Mouse (Mus musculus): ENCODE measurements around the gene Lefty2.
"Not testable (repeated sequence)": the region's sequence is repeated elsewhere in the genome, so short reads cannot be mapped to it uniquely, and the experiment has no call there.

Gene Lefty2

DNA sequence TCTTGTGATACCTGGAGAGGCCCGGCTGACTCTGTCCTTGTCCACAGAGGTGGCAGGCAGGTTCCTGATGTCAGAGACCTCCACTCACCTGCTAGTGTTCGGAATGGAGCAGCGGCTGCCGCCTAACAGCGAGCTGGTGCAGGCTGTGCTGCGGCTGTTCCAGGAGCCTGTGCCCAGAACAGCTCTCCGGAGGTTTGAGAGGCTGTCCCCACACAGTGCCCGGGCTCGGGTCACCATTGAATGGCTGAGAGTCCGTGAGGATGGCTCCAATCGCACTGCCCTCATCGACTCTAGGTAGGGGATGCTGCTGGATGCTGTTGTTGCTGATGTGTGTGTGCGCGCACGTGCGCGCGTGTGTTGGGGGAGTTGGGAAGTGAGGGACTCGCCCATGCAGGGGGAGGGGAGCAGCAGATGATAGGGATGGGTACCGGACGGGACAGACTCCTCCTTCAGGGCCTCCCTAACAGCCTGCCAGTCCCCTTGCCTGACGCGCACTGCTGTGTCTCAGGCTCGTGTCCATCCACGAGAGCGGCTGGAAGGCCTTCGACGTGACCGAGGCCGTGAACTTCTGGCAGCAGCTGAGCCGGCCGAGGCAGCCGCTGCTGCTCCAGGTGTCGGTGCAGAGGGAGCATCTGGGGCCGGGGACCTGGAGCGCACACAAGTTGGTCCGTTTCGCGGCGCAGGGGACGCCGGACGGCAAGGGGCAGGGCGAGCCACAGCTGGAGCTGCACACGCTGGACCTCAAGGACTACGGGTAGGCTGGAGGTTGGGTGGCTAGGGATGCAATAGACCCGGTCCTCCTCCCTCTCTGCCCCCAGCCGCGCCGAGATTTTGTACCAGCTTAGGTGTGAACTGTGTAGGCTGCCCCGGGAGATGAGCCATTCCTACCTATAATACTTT, 1.4 kb downstream of the Lefty2 start:
- in situ Hi-C loops (cut with MboI, MseI): not testable (repeated sequence)

DNA sequence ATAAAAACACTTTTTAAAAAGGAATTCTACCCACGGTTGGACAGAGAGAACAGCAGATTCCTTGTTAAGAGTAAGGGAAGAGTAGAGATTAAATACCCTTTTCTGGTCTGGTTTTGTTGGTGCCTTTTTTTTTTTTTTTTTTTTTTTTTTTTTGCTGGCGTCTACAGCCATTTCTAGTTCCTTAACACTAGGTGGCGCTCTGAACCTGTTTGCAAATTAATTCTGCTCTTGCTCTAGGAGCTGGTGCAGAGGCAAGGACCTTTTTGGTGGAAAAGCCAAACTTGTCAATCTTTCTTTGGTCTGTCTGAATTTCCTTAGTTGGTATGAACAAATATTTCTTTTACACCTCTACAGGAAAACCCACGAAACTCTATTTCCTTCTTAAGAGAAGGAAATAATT, 8.2 kb downstream of the Lefty2 start:
- in situ Hi-C loops (cut with MboI, MseI): loop anchor here in 1 of 2 experiments (25.0 kb wide), 1 partner anchor 1611 kb away; the partner anchor contains the start of gene Capn2

DNA sequence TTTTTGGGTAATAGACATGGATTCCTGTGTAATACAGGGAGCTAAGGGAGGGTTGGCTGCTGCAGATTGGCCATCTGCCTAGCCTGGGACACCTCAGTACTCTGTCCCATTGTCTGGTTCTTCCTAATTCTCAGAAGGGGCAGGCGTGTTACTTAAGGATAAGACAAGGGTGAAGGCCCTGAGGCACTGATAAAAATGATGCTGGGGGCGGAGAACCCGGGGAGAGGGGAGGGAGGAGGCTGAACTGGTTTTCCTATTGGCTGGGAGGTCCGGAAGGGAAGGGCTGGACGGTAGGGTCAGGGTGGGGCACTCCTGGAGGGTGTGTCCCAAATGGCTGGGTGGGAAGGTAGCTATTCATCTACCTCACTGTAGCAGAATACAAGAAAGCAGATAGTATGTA, 10.0 kb downstream of the Lefty2 start:
- in situ Hi-C loops (cut with MboI, MseI): loop anchor here in 1 of 2 experiments (25.0 kb wide), 1 partner anchor 1609 kb away; the partner anchor contains the start of gene Capn2

- in situ Hi-C loops (cut with MboI, MseI): loop anchor here in 1 of 2 experiments (25.0 kb wide), 1 partner anchor 1609 kb away; the partner anchor contains the start of gene Capn2
Measured at GRCm38 (mm10) chr1:180903666-180904038, 10.7 kb downstream of the Lefty2 start.

DNA sequence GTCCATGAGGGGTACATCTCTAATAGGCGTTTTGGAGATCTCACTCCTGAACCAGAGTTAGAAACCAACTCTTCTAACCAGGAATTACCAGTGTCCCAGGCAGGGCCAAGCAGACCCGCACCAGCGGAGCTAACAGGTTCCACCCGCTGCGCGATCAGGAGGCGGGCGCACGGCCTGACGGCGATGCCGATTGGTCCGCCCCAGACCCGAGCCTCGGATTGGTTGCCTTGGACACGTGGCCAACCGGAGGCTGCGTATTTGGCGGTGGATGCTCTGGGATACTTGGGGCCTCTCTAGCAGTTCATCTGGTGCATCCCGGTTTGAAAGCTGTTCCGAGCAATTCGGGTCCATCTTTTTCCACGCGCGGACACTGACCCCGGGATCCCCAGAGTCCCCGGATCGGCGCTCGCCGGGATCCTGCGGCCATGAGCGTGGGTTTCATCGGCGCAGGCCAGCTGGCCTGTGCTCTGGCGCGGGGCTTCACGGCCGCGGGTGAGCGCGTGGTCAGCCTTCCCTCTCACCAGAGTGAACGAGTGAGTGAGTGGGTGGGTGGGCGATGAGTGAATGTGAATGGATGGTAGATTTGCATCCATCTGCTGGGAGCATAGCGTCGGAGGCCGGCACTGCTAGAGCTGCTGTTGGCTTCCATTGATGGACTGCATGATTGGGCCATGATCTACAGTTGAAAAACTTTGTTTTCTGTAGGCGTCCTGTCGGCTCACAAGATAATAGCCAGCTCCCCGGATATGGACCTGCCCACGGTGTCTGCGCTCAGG, 11.3 kb downstream of the Lefty2 start, which contains the start of gene Pycr2:
Gene Pycr2, plus strand, starts transcription at position 255 of the 776 bp plus-strand sequence.
- in situ Hi-C loops (cut with MboI, MseI): loop anchor here in 1 of 2 experiments (25.0 kb wide), 1 partner anchor 1608 kb away; the partner anchor contains the start of gene Capn2

DNA sequence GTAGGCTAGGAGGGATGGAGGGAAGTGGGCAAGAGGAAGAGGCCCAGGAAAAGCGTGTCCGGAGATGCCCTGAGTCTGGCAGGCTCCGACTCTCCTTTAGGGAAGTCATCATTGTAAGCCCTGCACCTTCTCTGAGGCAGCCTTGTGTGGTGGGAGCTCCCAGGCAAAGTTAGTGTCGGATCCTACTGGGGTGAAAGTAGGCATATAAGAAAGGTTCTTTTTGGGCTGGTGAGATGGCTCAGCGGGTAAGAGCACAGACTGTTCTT, 11.8 kb downstream of the Lefty2 start:
- in situ Hi-C loops (cut with MboI, MseI): loop anchor here in 1 of 2 experiments (25.0 kb wide), 1 partner anchor 1608 kb away; the partner anchor contains the start of gene Capn2

DNA sequence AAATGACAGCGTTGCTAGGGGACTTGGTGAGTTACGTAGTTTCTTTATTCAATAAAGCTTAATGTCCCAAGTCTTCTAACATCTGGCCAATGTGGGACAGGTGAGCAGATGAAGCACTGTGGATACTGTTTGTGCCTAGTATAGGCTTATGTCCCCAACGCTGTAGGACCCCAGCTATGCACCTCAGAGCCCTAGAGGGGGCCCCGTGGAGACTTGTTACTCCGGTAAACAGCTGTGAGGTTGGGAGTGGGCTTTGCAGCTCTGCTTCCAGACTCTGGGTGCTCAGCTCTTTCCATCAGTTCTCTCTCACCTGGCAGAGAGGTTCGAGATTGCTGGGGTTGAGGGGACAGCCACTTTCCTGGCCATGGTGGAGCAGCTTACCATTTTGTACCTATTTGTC, 12.4 kb downstream of the Lefty2 start:
- in situ Hi-C loops (cut with MboI, MseI): loop anchor here in 1 of 2 experiments (25.0 kb wide), 1 partner anchor 1607 kb away; the partner anchor contains the start of gene Capn2

DNA sequence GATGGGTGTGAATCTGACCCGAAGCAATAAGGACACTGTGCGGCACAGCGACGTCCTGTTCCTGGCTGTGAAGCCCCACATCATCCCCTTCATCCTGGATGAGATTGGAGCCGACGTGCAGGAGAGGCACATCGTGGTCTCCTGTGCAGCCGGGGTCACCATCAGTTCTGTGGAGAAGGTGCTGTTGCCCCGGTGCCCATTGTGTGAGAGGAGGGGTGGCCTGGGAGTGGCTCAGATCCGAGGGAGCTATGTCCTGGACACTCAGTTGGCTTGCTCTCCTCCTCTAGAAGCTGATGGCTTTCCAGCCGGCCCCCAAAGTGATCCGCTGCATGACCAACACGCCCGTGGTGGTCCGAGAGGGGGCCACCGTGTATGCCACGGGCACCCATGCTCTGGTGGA, 13.0 kb downstream of the Lefty2 start:
- in situ Hi-C loops (cut with MboI, MseI): loop anchor here in 1 of 2 experiments (25.0 kb wide), 1 partner anchor 1606 kb away; the partner anchor contains the start of gene Capn2

DNA sequence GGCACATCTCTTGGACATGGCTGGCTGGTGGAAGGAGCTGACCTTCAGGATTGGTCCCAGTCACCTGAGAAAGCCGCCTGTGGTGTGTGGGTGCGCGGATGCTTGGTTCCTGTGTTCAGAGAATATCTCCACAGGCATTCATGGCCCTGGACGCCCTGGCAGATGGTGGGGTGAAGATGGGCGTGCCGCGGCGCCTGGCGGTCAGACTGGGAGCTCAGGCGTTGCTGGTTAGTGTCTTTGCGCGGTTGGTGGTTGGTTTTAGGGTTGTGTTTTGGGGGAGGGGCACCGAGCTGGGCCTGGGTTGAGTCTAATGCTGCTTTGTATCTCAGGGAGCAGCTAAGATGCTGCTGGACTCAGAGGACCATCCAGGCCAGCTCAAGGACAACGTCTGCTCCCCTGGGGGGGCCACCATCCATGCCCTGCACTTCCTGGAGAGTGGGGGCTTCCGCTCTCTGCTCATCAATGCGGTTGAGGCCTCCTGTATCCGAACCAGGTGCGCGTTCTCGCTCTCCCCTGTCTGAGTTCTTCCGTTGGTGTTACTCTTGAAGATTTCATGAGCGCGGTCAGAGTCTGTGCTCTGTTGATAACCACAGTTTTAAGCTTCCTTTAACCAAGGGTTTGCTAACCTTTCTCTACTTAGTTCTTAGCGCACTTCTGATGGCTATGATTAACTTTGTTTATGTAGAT, 13.7 kb downstream of the Lefty2 start:
- in situ Hi-C loops (cut with MboI, MseI): loop anchor here in 1 of 2 experiments (25.0 kb wide), 1 partner anchor 1606 kb away; the partner anchor contains the start of gene Capn2

DNA sequence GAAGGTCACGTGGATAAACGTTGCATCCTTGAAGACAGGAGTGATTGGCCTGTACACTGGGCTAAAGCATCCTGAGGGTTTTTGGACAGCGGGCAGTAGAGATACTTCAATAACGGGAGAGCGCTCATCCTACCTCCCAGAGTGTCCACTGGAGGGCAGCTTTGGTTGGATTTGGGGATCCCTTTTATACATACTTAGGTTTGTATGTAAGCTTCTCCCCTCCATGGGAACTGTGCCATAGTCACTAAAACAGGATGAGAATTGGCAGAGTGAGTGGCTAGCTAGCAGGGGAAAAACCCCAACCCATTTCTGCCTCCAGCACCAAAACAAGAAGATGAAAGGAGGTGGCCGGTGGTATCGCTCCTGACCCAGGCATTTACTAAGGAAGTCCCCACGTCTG, 18.2 kb downstream of the Lefty2 start:
- in situ Hi-C loops (cut with MboI, MseI): loop anchor here in 1 of 2 experiments (25.0 kb wide), 1 partner anchor 1601 kb away; the partner anchor contains the start of gene Capn2

DNA sequence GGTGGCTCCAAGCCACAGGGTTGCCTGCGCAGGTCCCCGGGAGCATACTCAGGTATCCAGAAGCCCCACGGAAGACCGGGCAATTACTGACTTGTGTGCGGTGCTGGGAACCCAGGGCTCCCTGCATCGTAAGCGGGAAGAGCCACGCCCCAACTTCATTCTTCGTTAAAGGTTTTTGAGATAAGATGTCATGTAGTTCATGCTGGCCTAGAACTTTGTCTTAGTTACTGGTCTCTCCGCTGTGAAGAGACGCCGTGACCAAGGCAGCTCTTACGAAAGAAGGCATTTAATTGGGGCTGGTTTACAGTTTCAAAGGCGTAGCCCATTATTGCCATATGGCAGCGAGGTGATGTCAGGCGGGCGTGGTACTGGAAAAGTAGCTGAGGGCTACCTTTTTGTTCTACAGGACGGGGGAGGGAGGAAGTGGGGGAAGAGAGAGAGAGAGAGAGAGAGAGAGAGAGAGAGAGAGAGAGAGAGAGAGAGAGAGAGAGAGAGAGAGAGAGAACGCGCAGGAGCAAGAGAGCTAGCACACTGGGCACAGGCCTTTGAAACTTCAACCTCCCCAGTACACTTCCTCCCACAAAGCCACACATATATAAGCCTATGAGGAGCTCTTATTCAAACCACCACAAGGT, 18.9 kb downstream of the Lefty2 start:
- in situ Hi-C loops (cut with MboI, MseI): loop anchor here in 1 of 2 experiments (25.0 kb wide), 1 partner anchor 1601 kb away; the partner anchor contains the start of gene Capn2

DNA sequence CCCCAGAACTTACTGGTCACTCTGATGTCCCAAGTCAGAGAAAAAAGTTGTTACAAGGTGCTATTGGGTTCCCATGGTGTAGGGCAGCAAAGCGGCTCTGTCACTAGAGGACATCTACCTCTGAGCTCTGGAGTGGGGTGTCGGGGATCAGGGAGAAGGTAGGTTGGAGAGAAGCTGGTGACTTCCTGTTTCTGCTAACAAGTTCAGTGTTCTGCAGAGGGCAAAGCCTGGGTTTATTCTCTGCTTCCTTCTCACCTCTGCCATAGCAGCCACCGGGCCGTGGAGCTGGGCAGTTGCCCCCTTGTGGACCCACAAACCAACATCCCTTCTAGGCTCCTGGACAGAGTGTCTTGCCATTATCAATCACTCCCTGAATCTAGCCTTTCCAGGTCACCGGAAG, 19.9 kb downstream of the Lefty2 start:
- in situ Hi-C loops (cut with MboI, MseI): loop anchor here in 1 of 2 experiments (25.0 kb wide), 1 partner anchor 1600 kb away; the partner anchor contains the start of gene Capn2

GRCm38 (mm10) chr1:180913797-180914196, 20.9 kb downstream of the Lefty2 start:
- in situ Hi-C loops (cut with MboI, MseI): loop anchor here in 1 of 2 experiments (25.0 kb wide), 1 partner anchor 1599 kb away; the partner anchor contains the start of gene Capn2

- in situ Hi-C loops (cut with MboI, MseI): loop anchor here in 1 of 2 experiments (25.0 kb wide), 1 partner anchor 1596 kb away; the partner anchor contains the start of gene Capn2
Measured at GRCm38 (mm10) chr1:180916425-180916824, 23.5 kb downstream of the Lefty2 start.

DNA sequence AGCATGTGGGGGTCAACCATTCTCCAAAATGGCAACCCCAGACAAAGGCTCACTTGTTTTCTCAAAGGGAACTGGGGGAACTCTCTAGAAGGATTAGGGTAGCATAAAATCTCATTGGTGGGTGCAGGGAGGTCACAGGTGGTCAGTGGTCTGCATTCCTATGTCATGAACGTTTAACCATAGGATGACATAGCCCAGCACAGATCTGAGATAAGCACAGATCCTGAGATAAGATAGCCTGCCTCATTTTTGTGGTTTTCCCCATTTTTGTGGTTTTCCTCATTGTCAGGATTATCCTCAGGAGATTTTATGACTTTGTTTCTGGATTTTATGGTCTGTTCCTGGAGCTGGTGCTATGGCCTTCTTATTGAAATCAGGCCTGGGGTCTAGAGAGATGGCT, 24.1 kb downstream of the Lefty2 start:
- in situ Hi-C loops (cut with MboI, MseI): loop anchor here in 1 of 2 experiments (25.0 kb wide), 1 partner anchor 1595 kb away; the partner anchor contains the start of gene Capn2

DNA sequence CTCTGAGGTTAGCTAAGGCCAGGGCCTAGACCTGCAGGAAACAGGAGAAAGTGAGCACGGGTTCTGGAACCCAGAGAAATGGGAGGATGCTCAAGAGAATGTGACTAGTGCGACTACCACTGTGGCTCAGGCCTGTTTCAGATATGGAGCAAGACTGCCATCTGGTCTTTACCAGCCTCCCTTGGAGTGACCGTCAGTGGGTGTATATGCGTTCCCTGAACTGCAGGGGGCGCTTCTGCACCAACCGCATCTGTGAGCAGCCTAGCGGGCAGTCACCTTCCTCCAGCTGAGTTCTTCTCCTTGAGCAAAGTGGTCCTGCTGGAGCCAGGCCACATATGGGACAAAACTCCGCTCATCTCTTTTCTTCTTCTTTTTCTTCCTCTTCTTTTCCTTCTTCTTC, 26.8 kb downstream of the Lefty2 start:
- in situ Hi-C loops (cut with MboI, MseI): loop anchor here in 1 of 2 experiments (25.0 kb wide), 1 partner anchor 1593 kb away; the partner anchor contains the start of gene Capn2

DNA sequence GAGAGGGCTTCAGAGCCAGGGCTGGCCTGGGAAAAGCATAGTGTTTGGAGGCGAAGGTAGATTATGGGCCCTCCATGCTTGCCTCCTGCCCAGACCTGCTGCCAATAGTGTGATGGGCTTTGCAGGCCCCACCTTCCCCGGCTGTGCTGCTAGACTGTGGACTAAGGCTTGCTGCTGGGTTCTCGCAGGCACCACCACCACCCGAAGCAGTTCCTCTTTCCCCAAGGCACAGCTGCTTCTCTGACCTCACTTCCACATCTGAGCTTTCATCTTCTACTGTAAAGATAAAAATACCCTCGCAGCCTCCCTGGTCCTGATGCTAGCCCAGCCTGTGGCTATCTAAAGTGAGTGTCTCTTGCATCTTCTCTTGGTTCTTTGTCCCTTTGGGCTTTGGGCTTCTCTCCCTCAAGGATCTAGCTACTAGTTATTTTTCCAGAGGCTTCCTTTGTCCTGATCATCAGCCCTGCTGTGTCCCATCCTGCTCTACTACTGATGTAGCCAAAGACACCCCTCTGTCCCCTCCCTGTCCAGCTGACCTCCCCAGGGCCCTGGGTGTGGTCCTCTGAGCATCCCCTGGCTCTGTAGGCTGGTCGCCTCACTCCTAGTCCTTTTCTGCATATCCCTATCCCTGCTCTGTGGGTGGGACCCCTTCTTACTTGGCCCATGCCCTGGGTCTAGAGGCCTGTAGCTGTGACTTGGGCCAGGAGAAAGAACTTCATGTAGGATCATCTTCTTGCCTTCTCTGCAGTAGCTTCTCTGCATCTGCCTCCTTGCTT, 29.6 kb downstream of the Lefty2 start:
- in situ Hi-C loops (cut with MboI, MseI): loop anchor here in 1 of 2 experiments (25.0 kb wide), 1 partner anchor 1590 kb away; the partner anchor contains the start of gene Capn2

GRCm38 (mm10) chr1:180924737-180925136, 31.8 kb downstream of the Lefty2 start:
- in situ Hi-C loops (cut with MboI, MseI): loop anchor here in 1 of 2 experiments (25.0 kb wide), 1 partner anchor 1588 kb away; the partner anchor contains the start of gene Capn2

GRCm38 (mm10) chr1:180926286-180926685, 33.4 kb downstream of the Lefty2 start:
- in situ Hi-C loops (cut with MboI, MseI): no loop called here
